Mouse (Mus musculus) spleen, adult 2 months (tissue): ENCODE measurements around the gene Rbfox1. TPM values are rescaled to one million over a fixed set of nuclear protein-coding genes. Genes with fewer than 3 reads are reported as not detected.

Experiments
- DNase-seq, 2 experiments: peaks; one replicate each; pipeline versions ENCODE4 v3.0.0 to v3.0.0-alpha.2; 2012 to 2021; ENCODE audit warnings: low spot score in 2 of 2, low read depth in 1 of 2
- H3K27ac ChIP-seq: fragments of 200-500 bp; 2 replicates; pipeline ENCODE4 v1.5.1; 2012; ENCODE audit warnings: low read length, inconsistent platforms; ENCODE audit not compliant: insufficient read depth
- H3K27me3 ChIP-seq: fragments of 200-500 bp; 2 replicates; pipeline ENCODE4 v1.6.1; 2012; ENCODE audit warnings: mild to moderate bottlenecking, moderate library complexity, low read length, inconsistent platforms; ENCODE audit not compliant: control insufficient read depth, insufficient read depth
- H3K36me3 ChIP-seq: fragments of 200-500 bp; 2 replicates; pipeline ENCODE4 v1.6.1; 2012; ENCODE audit warnings: mild to moderate bottlenecking, low read length, inconsistent platforms; ENCODE audit not compliant: control insufficient read depth, insufficient read depth
- H3K4me1 ChIP-seq: fragments of 200-500 bp; 2 replicates; pipeline ENCODE4 v1.6.1; 2011; ENCODE audit warnings: inconsistent platforms; ENCODE audit not compliant: control insufficient read depth, insufficient read depth, insufficient read length
- H3K4me3 ChIP-seq: fragments of 200-500 bp; 2 replicates; pipeline ENCODE4 v1.5.1; 2011; ENCODE audit warnings: mild to moderate bottlenecking, inconsistent platforms; ENCODE audit not compliant: insufficient read depth, insufficient read length; ENCODE audit errors: extremely low read depth
- CTCF ChIP-seq: fragments of 200-500 bp; IDR thresholded peaks from 2 replicates; pipeline ENCODE4 v1.5.1; 2011; ENCODE audit warnings: mild to moderate bottlenecking, inconsistent platforms; ENCODE audit not compliant: insufficient read depth, insufficient read length, insufficient replicate concordance; ENCODE audit errors: extremely low read depth
- POLR2A ChIP-seq: fragments of 200-500 bp; IDR thresholded peaks from 2 replicates; pipeline ENCODE4 v1.6.1; 2011; ENCODE audit warnings: low read depth, low read length, inconsistent platforms
- WGBS: fragments of 180-500 bp; shearing (Covaris S2); methylation state at CpG from one replicate; pipeline ENCODE4 v1.1.7; 2018; 5-methylcytosine and 5-hydroxymethylcytosine counted together
- polyA plus RNA-seq: library from polyadenylated mRNA; depleted of rRNA; stranded (reverse); fragments of >200 nt; gene quantifications from 2 replicates; pipeline ENCODE4 v1.2.3, GENCODE M21; 2012

Rbfox1 gene
- polyA plus RNA-seq, 1 experiment, result 1.0 TPM

GRCm38 (mm10) chr16:7407862-7408640 lies 1522.9 kb downstream of the Rbfox1 start:
- 77% methylated on average over 12 of the region's 12 CpGs for WGBS
- Histone ChIP-seq H3K36me3 (no peaks in the 10 kb centered on the region), H3K27me3 (no peaks in the 10 kb centered on the region), H3K4me3 (no peak overlapping the region), H3K4me1 (no peaks in the 10 kb centered on the region), H3K27ac (no peak overlapping the region)
- DNase-seq, result no peak
- TF ChIP-seq CTCF, result no peak
- TF ChIP-seq POLR2A, result no peak

- TF ChIP-seq POLR2A (no peak), CTCF (no peak)
- H3K4me1 ChIP-seq, result no peaks in the 10 kb centered on the region
- peak overlapping the region; percentile 16; the same call in 1 of the 2 replicates for H3K27ac ChIP-seq
- no peaks in the 10 kb centered on the region for H3K36me3 ChIP-seq
- H3K4me3 ChIP-seq, result no peak overlapping the region
- 5% methylated on average over 12 of the region's 12 CpGs for WGBS
- DNase-seq, result no peak
- H3K27me3 ChIP-seq, result no peaks in the 10 kb centered on the region
Observed at GRCm38 (mm10) chr16:7419655-7420281, 1534.6 kb downstream of the Rbfox1 start.

GRCm38 (mm10) chr16:7425386-7426089 lies 1540.4 kb downstream of the Rbfox1 start:
- Histone ChIP-seq H3K4me3 (no peak overlapping the region), H3K27me3 (no peaks in the 10 kb centered on the region), H3K4me1 (no peaks in the 10 kb centered on the region), H3K36me3 (no peaks in the 10 kb centered on the region), H3K27ac (no peak overlapping the region)
- TF ChIP-seq POLR2A (no peak), CTCF (no peak)
- no peak for DNase-seq
- WGBS, result 77% methylated on average over 3 of the region's 3 CpGs

GRCm38 (mm10) chr16:7433296-7433695 lies 1548.1 kb downstream of the Rbfox1 start:
- no peaks in the 10 kb centered on the region for H3K36me3 ChIP-seq
- H3K4me3 ChIP-seq, result no peak overlapping the region
- DNase-seq, result no peak
- TF ChIP-seq POLR2A, result no peak
- TF ChIP-seq CTCF, result no peak
- H3K27me3 ChIP-seq, result 0 out of 2 replicates have a peak, but pooled peaks cover 2% of the 10 kb centered on the region
- H3K4me1 ChIP-seq, result no peaks in the 10 kb centered on the region
- 92% methylated on average over 6 of the region's 6 CpGs for WGBS
- H3K27ac ChIP-seq, result no peak overlapping the region

GRCm38 (mm10) chr16:7446791-7447290 lies 1561.7 kb downstream of the Rbfox1 start:
- Histone ChIP-seq H3K4me1 (no peaks in the 10 kb centered on the region), H3K27ac (no peak overlapping the region), H3K36me3 (no peaks in the 10 kb centered on the region), H3K4me3 (no peak overlapping the region), H3K27me3 (no peaks in the 10 kb centered on the region)
- WGBS, result 74% methylated on average over 1 of the region's 1 CpGs
- DNase-seq, result no peak
- TF ChIP-seq CTCF (no peak), POLR2A (no peak)

GRCm38 (mm10) chr16:7447718-7448649 lies 1562.8 kb downstream of the Rbfox1 start:
- DNase-seq, result no peak
- Histone ChIP-seq H3K27me3 (no peaks in the 10 kb centered on the region), H3K27ac (no peak overlapping the region), H3K36me3 (no peaks in the 10 kb centered on the region), H3K4me3 (no peak overlapping the region), H3K4me1 (no peaks in the 10 kb centered on the region)
- TF ChIP-seq POLR2A (no peak), CTCF (no peak)
- WGBS, result 82% methylated on average over 8 of the region's 8 CpGs
